In the genomic region with DNA sequence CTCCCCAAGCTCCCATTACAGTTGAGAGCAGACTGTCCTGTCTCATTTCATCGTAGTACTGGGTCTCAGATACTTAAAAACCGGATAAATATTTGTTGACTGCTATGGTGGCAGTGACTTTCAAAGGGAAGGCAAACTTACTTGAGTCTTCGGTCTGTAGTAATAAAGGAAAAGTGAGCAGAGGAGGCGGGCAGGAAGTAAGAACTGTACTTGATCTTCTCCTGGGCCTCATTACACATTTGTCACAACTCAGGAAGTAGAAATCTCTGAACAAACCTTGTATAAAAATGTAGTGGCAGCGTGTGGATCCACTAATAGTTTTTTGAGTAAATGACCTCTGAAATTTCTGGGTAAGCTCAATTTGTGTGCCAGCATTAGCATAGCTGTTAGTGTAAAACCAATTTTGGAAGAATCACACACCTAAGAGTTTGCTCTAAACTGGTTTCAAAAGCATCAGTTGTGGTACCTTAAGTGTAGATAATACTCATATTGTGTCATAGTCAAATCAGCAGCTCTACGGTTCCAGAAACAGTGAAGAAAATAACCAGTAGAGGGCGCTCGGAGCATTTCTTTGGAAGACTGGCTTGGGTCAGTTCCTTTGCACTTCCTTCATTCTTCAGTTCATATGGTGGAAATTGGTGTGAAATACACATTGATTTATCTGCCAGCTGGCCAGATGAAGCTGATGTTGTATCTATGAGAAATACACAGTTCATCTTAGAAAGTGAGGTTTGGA, we compare ENCODE assay signal across 9 mouse cellular contexts. TPM values are rescaled to one million over a fixed set of nuclear protein-coding genes. Genes with fewer than 3 reads are reported as not detected.
A peak's percentile ranks its signal among the peaks of the same experiment; 100 is the strongest.
DNase-seq lines count a peak whose midpoint lies in the region; ATAC-seq and TF ChIP-seq lines count a peak whose summit lies in the region.
"Had no signal": no experiment of that assay in that cellular context is flagged by ENCODE, and none has a peak within 500 bp of the region (broad histone marks: within the 10 kb centered on the region; RNA-seq: fewer than 3 reads in every experiment).

No protein-coding gene starts in this region.

- H3K4me1 ChIP-seq in ES-E14 (ENCODE audit: control insufficient read depth in 2 of 2, insufficient read depth in 2 of 2, low read length in 2 of 2, poor library complexity in 1 of 2) = no peaks in the 10 kb centered on the region
- H3K4me1 ChIP-seq in forebrain, embryonic 15.5 days = peaks cover 2% of the 10 kb centered on the region; the same call in 1 of the 2 replicates

- WGBS in forebrain, embryonic 15.5 days = 63% methylated on average over 8 of the region's 8 CpGs

- intact Hi-C loops in gastrocnemius, adult 2 months (cut with DNase I) = loop anchor here (10.0 kb wide), 1 partner anchor 568 kb away; no protein-coding TSS in a partner anchor

- H3K9ac ChIP-seq in ES-E14 (ENCODE audit: insufficient read depth, low read depth, low read length, poor library complexity, severe bottlenecking) = no peak overlapping the region
- H3K9ac ChIP-seq in forebrain, embryonic 15.5 days (replicated peaks) = no peak overlapping the region
- H3K9ac ChIP-seq: hindbrain, embryonic 15.5 days had no signal

- peak; percentile 75 for TF ChIP-seq CTCF in gastrocnemius, adult 2 months (IDR thresholded peaks at IDR 0.05)

- H3K36me3 ChIP-seq in ES-E14 (ENCODE audit: control insufficient read depth, insufficient read depth, low read length, poor library complexity, severe bottlenecking) = peaks cover 20% of the 10 kb centered on the region
- peaks cover 57% of the 10 kb centered on the region for H3K36me3 ChIP-seq in forebrain, embryonic 15.5 days

- H3K4me3 ChIP-seq in gastrocnemius, adult 2 months = no peak overlapping the region
- H3K4me3 ChIP-seq in ES-E14 (ENCODE audit: insufficient read depth in 1 of 2, low read depth in 1 of 2, low read length in 2 of 2, poor library complexity in 1 of 2, severe bottlenecking in 1 of 2) = no peak overlapping the region
- no peak overlapping the region for H3K4me3 ChIP-seq in forebrain, embryonic 15.5 days
- H3K4me3 ChIP-seq: hindbrain, embryonic 15.5 days had no signal

- no peak overlapping the region for H3K4me2 ChIP-seq in forebrain, embryonic 15.5 days (replicated peaks)
- H3K4me2 ChIP-seq: hindbrain, embryonic 15.5 days had no signal

- no peak overlapping the region for H3K27ac ChIP-seq in gastrocnemius, adult 2 months
- no peak overlapping the region for H3K27ac ChIP-seq in ES-E14 (ENCODE audit: insufficient read depth, low read depth, low read length, poor library complexity, severe bottlenecking)
- H3K27ac ChIP-seq in forebrain, embryonic 15.5 days (replicated peaks) = no peak overlapping the region
- H3K27ac ChIP-seq: hindbrain, embryonic 15.5 days had no signal

- peak; percentile 28 for DNase-seq in gastrocnemius, adult 2 months
- DNase-seq in gastrocnemius, postnatal 25 days = no peak
- DNase-seq in ES-E14 (ENCODE audit: low read depth, low spot score) = peak; percentile 68
- DNase-seq in kidney, postnatal 14 days = peak; percentile 70
- peak; percentile 65 for DNase-seq in lung, postnatal 10 days
- DNase-seq in right cerebral cortex, postnatal 25 days = peak; percentile 32

- no peaks in the 10 kb centered on the region for H3K27me3 ChIP-seq in forebrain, embryonic 15.5 days
- H3K27me3 ChIP-seq: hindbrain, embryonic 15.5 days had no signal

- in situ Hi-C loops in ES-E14 (cut with MboI; ENCODE audit: low sequenced_read_pairs in 2 of 2, unreplicated experiment in 2 of 2) = no loop called here

- peak; percentile 68; the same call in 1 of the 2 replicates for ATAC-seq in cerebellum, adult (ENCODE audit: insufficient number of reproducible peaks, low FRiP score, low TSS enrichment)
- peak; percentile 39; the same call in 1 of the 2 replicates for ATAC-seq in forebrain, embryonic 15.5 days (replicated peaks)

- no peaks in the 10 kb centered on the region for H3K9me3 ChIP-seq in ES-E14 (ENCODE audit: control insufficient read depth, insufficient read depth, low read depth, low read length)
- no peaks in the 10 kb centered on the region for H3K9me3 ChIP-seq in forebrain, embryonic 15.5 days
- H3K9me3 ChIP-seq: hindbrain, embryonic 15.5 days had no signal

TF ChIP-seq in ES-E14, 5 proteins besides CTCF, POLR2A, EP300 and RAD21:
- TF ChIP-seq MAFK (IDR thresholded peaks at IDR 0.05; ENCODE audit: insufficient read depth, low read depth, low read length) (no peak), ZNF384 (IDR thresholded peaks at IDR 0.05; ENCODE audit: low read depth, low read length) (no peak), ZC3H11A (IDR thresholded peaks at IDR 0.05; ENCODE audit: borderline replicate concordance, low read depth, low read length) (0 out of 2 replicates have a peak, but pooled peaks have one; percentile 3)
TF ChIP-seq in ES-E14: peak in this region for 1.

RNA-seq across cellular contexts. Expression of a gene that starts 9.0 kb away (rescaled TPM):
- 10 to 100 TPM; 22.6 to 25.5 TPM for total RNA-seq in gastrocnemius, adult 2 months (2021)
- 10 to 100 TPM; 20.2 to 23.9 TPM for total RNA-seq in gastrocnemius, postnatal 25 days (2021)
- 53.2 and 65.9 TPM in 2 replicates for total RNA-seq in ES-E14 (2012; rRNA removed)
- 33.5 and 37.7 TPM in 2 replicates for polyA plus RNA-seq in forebrain, embryonic 15.5 days (2015; fragmentation: Nextera tagmentation; extraction: Ambion mirVana)
